Mouse (Mus musculus): ENCODE measurements around the gene Ss18l1.
A peak's percentile ranks its signal among the peaks of the same experiment; 100 is the strongest.

Ss18l1 gene

GRCm38 (mm10) chr2:180034753-180035152, 7.6 kb upstream of the Ss18l1 start:
- no peak for DNase-seq (ENCODE audit: low read depth, low spot score)

- DNase-seq (ENCODE audit: low read depth, low spot score), result no peak
These were observed 1.9 kb upstream of the Ss18l1 start for GRCm38 (mm10) chr2:180040406-180040805.

- no peak for DNase-seq (ENCODE audit: low read depth, low spot score)
These were observed 593 bp upstream of the Ss18l1 start for GRCm38 (mm10) chr2:180041577-180042255.

- peak; percentile 68 for DNase-seq (ENCODE audit: low read depth, low spot score)
These were observed 678 bp downstream of the Ss18l1 start for GRCm38 (mm10) chr2:180042858-180043515.

GRCm38 (mm10) chr2:180045283-180045682, 3.0 kb downstream of the Ss18l1 start:
- peak; percentile 44 for DNase-seq (ENCODE audit: low read depth, low spot score)

- no peak for DNase-seq (ENCODE audit: low read depth, low spot score)
These were observed 5.3 kb downstream of the Ss18l1 start for GRCm38 (mm10) chr2:180047580-180047979.

GRCm38 (mm10) chr2:180047980-180048635, 5.8 kb downstream of the Ss18l1 start:
- no peak for DNase-seq (ENCODE audit: low read depth, low spot score)

GRCm38 (mm10) chr2:180050986-180051385, 8.7 kb downstream of the Ss18l1 start:
- peak; percentile 79 for DNase-seq (ENCODE audit: low read depth, low spot score)

GRCm38 (mm10) chr2:180051986-180052733, 9.9 kb downstream of the Ss18l1 start:
- no peak for DNase-seq (ENCODE audit: low read depth, low spot score)

GRCm38 (mm10) chr2:180053001-180053400, 10.7 kb downstream of the Ss18l1 start:
- no peak for DNase-seq (ENCODE audit: low read depth, low spot score)

- DNase-seq (ENCODE audit: low read depth, low spot score), result no peak
These were observed 21.2 kb downstream of the Ss18l1 start for GRCm38 (mm10) chr2:180063338-180064131.

GRCm38 (mm10) chr2:180069770-180070480, 27.6 kb downstream of the Ss18l1 start:
- DNase-seq (ENCODE audit: low read depth, low spot score), result no peak

GRCm38 (mm10) chr2:180070481-180071453, 28.5 kb downstream of the Ss18l1 start, which contains the start of gene Mtg2:
TSS of gene Mtg2 (plus strand) at chr2:180070588.
- peak; percentile 88 for DNase-seq (ENCODE audit: low read depth, low spot score)

GRCm38 (mm10) chr2:180071671-180072070, 29.4 kb downstream of the Ss18l1 start:
- no peak for DNase-seq (ENCODE audit: low read depth, low spot score)

- DNase-seq (ENCODE audit: low read depth, low spot score), result no peak
These were observed 30.6 kb downstream of the Ss18l1 start for GRCm38 (mm10) chr2:180072886-180073285.

- DNase-seq (ENCODE audit: low read depth, low spot score), result no peak
These were observed 35.3 kb downstream of the Ss18l1 start for GRCm38 (mm10) chr2:180077622-180078021.

- DNase-seq (ENCODE audit: low read depth, low spot score), result no peak
These were observed 38.4 kb downstream of the Ss18l1 start for GRCm38 (mm10) chr2:180080680-180081079.

- DNase-seq (ENCODE audit: low read depth, low spot score), result no peak
These were observed 40.8 kb downstream of the Ss18l1 start for GRCm38 (mm10) chr2:180083063-180083462.

- no peak for DNase-seq (ENCODE audit: low read depth, low spot score)
These were observed 42.3 kb downstream of the Ss18l1 start for GRCm38 (mm10) chr2:180084565-180084964.

All from forelimb bud, embryonic 11.5 days (tissue).